Mouse (Mus musculus): ENCODE measurements around the gene Gm20878.
"Not testable (repeated sequence)": the region's sequence is repeated elsewhere in the genome, so short reads cannot be mapped to it uniquely, and the experiment has no call there.

Gm20878 gene

GRCm38 (mm10) chr4:41941272-41941671 lies at the start of gene Gm20878:
Gene Gm20878 (plus strand): TSS chr4:41941572.
- DNase-seq (ENCODE audit: inconsistent ontology term): not testable (repeated sequence)

- not testable (repeated sequence) for DNase-seq (ENCODE audit: inconsistent ontology term)
Observed at GRCm38 (mm10) chr4:41903310-41903709, 38.1 kb upstream of the Gm20878 start, which contains the start of gene Gm21541. Gene Gm21541 (plus strand): TSS chr4:41903610.

GRCm38 (mm10) chr4:41965758-41966157 lies 24.4 kb downstream of the Gm20878 start, which contains the start of gene Fam205a4:
Gene Fam205a4 (plus strand): TSS chr4:41966058.
- not testable (repeated sequence) for DNase-seq (ENCODE audit: inconsistent ontology term)
